Mouse (Mus musculus): Measurements from ENCODE around the gene Olfr583. TPM values are rescaled to one million over a fixed set of nuclear protein-coding genes. Genes with fewer than 3 reads are reported as not detected.

Olfr583 gene
- not detected for total RNA-seq (2023)

DNA sequence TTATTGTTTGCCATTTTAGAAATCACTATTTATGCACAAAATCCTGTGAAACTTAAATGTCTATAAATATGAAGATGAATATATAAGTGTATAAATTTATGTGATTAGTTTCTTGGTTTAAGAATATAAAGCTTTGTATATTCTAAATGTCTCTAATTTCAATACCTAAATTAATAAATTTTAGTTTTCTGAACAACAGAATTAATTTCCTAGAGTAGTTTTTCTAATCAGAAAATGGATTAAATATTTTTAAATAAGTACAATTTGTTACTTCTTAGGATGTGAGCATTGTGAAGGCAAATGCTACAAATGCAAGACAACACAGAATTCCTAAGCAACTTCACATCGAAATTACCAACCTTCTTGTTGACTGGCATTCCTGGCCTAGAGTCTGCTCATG lies at the start of gene Olfr583:
TSS of gene Olfr583 (plus strand) at position 301 of the 400 bp plus-strand sequence.

DNA sequence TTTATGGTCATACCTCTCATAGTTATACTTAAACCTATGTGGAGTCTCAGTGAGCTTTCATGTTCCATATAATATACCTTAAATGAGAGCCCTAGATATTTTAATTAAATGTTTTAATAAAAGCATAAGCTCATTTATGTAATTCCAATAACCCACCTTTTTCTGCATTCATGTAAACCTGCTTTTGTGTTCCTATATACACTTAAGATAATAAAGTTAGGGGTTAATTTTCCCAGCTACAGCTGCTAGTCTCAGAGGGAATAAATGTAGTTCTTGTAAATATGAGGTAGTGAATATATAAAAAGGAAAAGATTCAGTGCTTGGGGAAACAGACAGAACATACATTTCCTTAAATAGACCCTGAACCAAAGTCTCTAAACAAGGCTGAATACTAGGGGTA lies 13.4 kb upstream of the Olfr583 start, which contains the start of gene Olfr582:
TSS of gene Olfr582 (plus strand) at position 301 of the 400 bp plus-strand sequence.

DNA sequence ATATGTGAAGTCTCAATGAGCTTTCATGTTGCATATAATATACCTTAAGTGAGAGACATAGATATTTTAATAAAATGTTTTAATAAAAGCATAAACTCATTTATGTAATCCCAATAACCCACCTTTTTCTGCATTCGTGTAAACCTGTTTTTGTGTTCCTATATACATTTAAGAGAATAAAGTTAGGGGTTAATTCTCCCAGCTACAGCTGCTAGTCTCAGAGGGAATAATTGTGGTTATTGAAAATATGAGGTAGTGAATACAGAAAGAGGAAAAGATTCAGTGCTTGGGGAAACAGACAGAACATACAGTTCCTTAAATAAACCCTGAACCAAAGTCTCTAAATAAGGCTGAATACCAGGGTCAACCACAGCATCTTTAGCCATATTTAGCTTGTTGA lies 30.5 kb downstream of the Olfr583 start, which contains the start of gene Olfr584:
TSS of gene Olfr584 (plus strand) at position 301 of the 400 bp plus-strand sequence.

DNA sequence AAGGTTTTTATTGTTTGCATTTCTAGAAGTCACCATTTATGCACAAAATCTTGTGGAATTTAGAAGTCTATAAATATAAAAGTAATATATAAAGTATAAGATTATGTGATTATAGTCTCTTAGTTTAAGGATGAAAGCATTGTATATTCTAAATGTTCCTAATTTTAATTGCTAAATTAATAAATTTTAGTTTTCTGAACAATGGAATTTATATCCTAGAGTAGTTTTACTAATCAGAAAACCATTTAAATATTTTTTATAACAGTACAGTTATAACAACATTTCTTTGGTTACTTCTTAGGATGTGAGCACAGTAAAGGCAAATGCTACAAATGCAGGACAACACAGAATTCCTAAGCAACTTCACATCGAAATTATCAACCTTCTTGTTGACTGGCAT lies 46.3 kb downstream of the Olfr583 start, which contains the start of gene Olfr585:
TSS of gene Olfr585 (plus strand) at position 301 of the 400 bp plus-strand sequence.

Other genes with a start within 250 kb of the Olfr583 start
- not detected for gene Olfr564, start 247.8 kb upstream of the Olfr583 start, total RNA-seq (2023)
- not detected for gene Olfr566, start 192.5 kb upstream of the Olfr583 start, total RNA-seq (2023)
- not detected for gene Olfr568, start 174.2 kb upstream of the Olfr583 start, total RNA-seq (2023)
- not detected for gene Olfr569, start 160.4 kb upstream of the Olfr583 start, total RNA-seq (2023)
- not detected for gene Olfr570, start 156.7 kb upstream of the Olfr583 start, total RNA-seq (2023)
- not detected for gene Olfr571, start 133.8 kb upstream of the Olfr583 start, total RNA-seq (2023)
- not detected for gene Olfr572, start 126.9 kb upstream of the Olfr583 start, total RNA-seq (2023)
- not detected for gene Olfr573-ps1, start 108.7 kb upstream of the Olfr583 start, total RNA-seq (2023)
- not detected for gene Olfr574, start 102.8 kb upstream of the Olfr583 start, total RNA-seq (2023)
- not detected for gene Olfr575, start 92.5 kb upstream of the Olfr583 start, total RNA-seq (2023)
- not detected for gene Olfr576, start 88.6 kb upstream of the Olfr583 start, total RNA-seq (2023)
- not detected for gene Olfr577, start 75.4 kb upstream of the Olfr583 start, total RNA-seq (2023)
- gene Olfr578, start 62.0 kb upstream of the Olfr583 start, total RNA-seq (2023): not detected
- not detected for gene Olfr582, start 13.3 kb upstream of the Olfr583 start, total RNA-seq (2023)
- not detected for gene Olfr584, start 30.6 kb downstream of the Olfr583 start, total RNA-seq (2023)
- not detected for gene Olfr585, start 46.4 kb downstream of the Olfr583 start, total RNA-seq (2023)
- not detected for gene Olfr586, start 74.3 kb downstream of the Olfr583 start, total RNA-seq (2023)
- gene Olfr588-ps1, start 89.6 kb downstream of the Olfr583 start, total RNA-seq (2023): not detected
- gene Olfr589, start 105.1 kb downstream of the Olfr583 start, total RNA-seq (2023): not detected
- gene Olfr591, start 127.0 kb downstream of the Olfr583 start, total RNA-seq (2023): not detected
- not detected for gene Olfr592, start 133.5 kb downstream of the Olfr583 start, total RNA-seq (2023)
- not detected for gene Olfr593, start 160.6 kb downstream of the Olfr583 start, total RNA-seq (2023)
- gene Olfr594, start 165.7 kb downstream of the Olfr583 start, total RNA-seq (2023): not detected
- gene Usp17ld, start 201.2 kb downstream of the Olfr583 start, total RNA-seq (2023): not detected

All from neutrophil, adult 59 days (primary cell).